Mouse (Mus musculus) thymus, adult 2 months (tissue): ENCODE results near the gene Aknad1.

Experiments
- CTCF ChIP-seq: fragments of 200-500 bp; IDR thresholded peaks from 2 replicates; pipeline ENCODE4 v1.5.1; 2012; ENCODE audit warnings: mild to moderate bottlenecking, control low read depth, low read length, moderate library complexity, borderline replicate concordance; ENCODE audit not compliant: control insufficient read depth, poor library complexity, insufficient read depth; ENCODE audit errors: extremely low read depth
- POLR2A ChIP-seq: fragments of 200-500 bp; IDR thresholded peaks from 2 replicates; pipeline ENCODE4 v1.6.1; 2012; ENCODE audit warnings: mild to moderate bottlenecking, low read length, control low read depth, moderate library complexity; ENCODE audit not compliant: control insufficient read depth, poor library complexity, insufficient read depth; ENCODE audit errors: extremely low read depth

GRCm38 (mm10) chr3:108759566-108760420 lies 20.3 kb downstream of the Aknad1 start:
- TF ChIP-seq CTCF (no peak), POLR2A (no peak)
